Mouse (Mus musculus) myocyte (in vitro differentiated cells): ENCODE data around the gene Mettl13.

ENCODE experiments used
- CEBPB ChIP-seq: IDR thresholded peaks from 2 replicates; pipeline ENCODE4 v1.6.1; 2011; ENCODE audit warnings: mild to moderate bottlenecking, moderate library complexity; ENCODE audit not compliant: poor library complexity, insufficient read depth, severe bottlenecking
- MAX ChIP-seq: IDR thresholded peaks from one replicate; pipeline ENCODE4 v1.6.1; 2011; ENCODE audit warnings: low read depth, mild to moderate bottlenecking, control low read depth
- POLR2A ChIP-seq: IDR thresholded peaks from one replicate; pipeline ENCODE4 v1.6.1; 2011; ENCODE audit warnings: low read depth, mild to moderate bottlenecking, control low read depth, moderate library complexity; ENCODE audit not compliant: insufficient read length
- POLR2AphosphoS2 ChIP-seq: IDR thresholded peaks from one replicate; pipeline ENCODE4 v1.6.1; 2011; ENCODE audit warnings: low read depth, control low read depth; ENCODE audit not compliant: insufficient read length
- REST ChIP-seq: IDR thresholded peaks from one replicate; pipeline ENCODE4 v1.6.1; 2011; ENCODE audit warnings: mild to moderate bottlenecking, control low read depth, moderate library complexity; ENCODE audit not compliant: insufficient read depth, insufficient read length
- TCF12 ChIP-seq: IDR thresholded peaks from one replicate; pipeline ENCODE4 v1.6.1; 2011; ENCODE audit warnings: mild to moderate bottlenecking, control low read depth; ENCODE audit not compliant: poor library complexity, insufficient read depth, severe bottlenecking
- TCF3 ChIP-seq: IDR thresholded peaks from one replicate; pipeline ENCODE4 v1.6.1; 2011; ENCODE audit warnings: low read depth, control low read depth; ENCODE audit not compliant: insufficient read length
- USF1 ChIP-seq: IDR thresholded peaks from one replicate; pipeline ENCODE4 v1.6.1; 2011; ENCODE audit warnings: low read depth, mild to moderate bottlenecking, control low read depth, moderate library complexity

DNA sequence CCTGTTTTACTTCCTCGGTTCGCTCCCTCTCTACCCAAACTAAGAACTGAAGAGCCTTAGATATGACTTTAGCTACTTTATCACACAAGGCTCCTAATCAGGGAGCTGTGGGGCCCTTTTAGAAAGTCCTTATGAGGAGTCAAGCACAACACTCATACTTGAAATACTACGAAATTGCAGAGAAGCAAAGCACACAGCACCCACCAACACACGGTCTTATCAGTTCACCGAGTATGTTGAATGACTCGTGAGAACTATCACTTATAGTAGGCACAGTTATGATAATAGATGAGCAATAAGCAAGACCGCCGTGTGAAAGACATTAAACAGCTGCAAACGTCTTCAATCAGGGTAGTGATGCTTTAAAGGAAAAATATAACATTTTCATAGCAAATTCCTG lies 4.6 kb upstream of the Mettl13 start:
- no peak for TF ChIP-seq REST
- TF ChIP-seq TCF3 = no peak
- no peak for TF ChIP-seq POLR2A
- no peak for TF ChIP-seq TCF12
- no peak for TF ChIP-seq MAX
- TF ChIP-seq CEBPB = no peak
- TF ChIP-seq USF1 = no peak
- no peak for TF ChIP-seq POLR2AphosphoS2
